Mouse (Mus musculus) mouse embryonic stem cell (cell line): ENCODE measurements around the gene Apc2.
"Not testable (repeated sequence)": the region's sequence is repeated elsewhere in the genome, so short reads cannot be mapped to it uniquely, and the experiment has no call there.

ENCODE experiments used
- in situ Hi-C, 2 experiments: fragments of 300-500 bp; cut with MboI; formaldehyde crosslinking; loops; 1 replicate in 1 of 2; 3 replicates in 1 of 2; pipeline ENCODE4 v1.14.3; 2019 to 2020; ENCODE audit warnings: low sequenced_read_pairs in 2 of 2, low pct_unique_long_range_greater_than_20kb in 1 of 2, mixed read lengths in 1 of 2; ENCODE audit not compliant: unreplicated experiment in 1 of 2

Gene Apc2

GRCm38 (mm10) chr10:80330084-80330483, 34.3 kb downstream of the Apc2 start:
- in situ Hi-C loops, result no loop called here

- in situ Hi-C loops, result no loop called here
Measured at GRCm38 (mm10) chr10:80330888-80331287, 35.1 kb downstream of the Apc2 start.

- in situ Hi-C loops, result no loop called here
Measured at GRCm38 (mm10) chr10:80331636-80332524, 36.1 kb downstream of the Apc2 start.

GRCm38 (mm10) chr10:80332525-80332989, 36.8 kb downstream of the Apc2 start:
- in situ Hi-C loops, result no loop called here

- in situ Hi-C loops, result no loop called here
Measured at GRCm38 (mm10) chr10:80336263-80336662, 40.5 kb downstream of the Apc2 start.

- in situ Hi-C loops, result no loop called here
Measured at GRCm38 (mm10) chr10:80339941-80340750, 44.4 kb downstream of the Apc2 start.

- in situ Hi-C loops, result no loop called here
Measured at GRCm38 (mm10) chr10:80341026-80341425, 45.2 kb downstream of the Apc2 start.

GRCm38 (mm10) chr10:80341491-80342304, 45.9 kb downstream of the Apc2 start:
- in situ Hi-C loops, result no loop called here

GRCm38 (mm10) chr10:80342305-80342748, 46.5 kb downstream of the Apc2 start:
- in situ Hi-C loops, result no loop called here

GRCm38 (mm10) chr10:80342749-80343424, 47.1 kb downstream of the Apc2 start:
- in situ Hi-C loops, result no loop called here

- in situ Hi-C loops, result no loop called here
Measured at GRCm38 (mm10) chr10:80343425-80343895, 47.7 kb downstream of the Apc2 start.

GRCm38 (mm10) chr10:80344131-80344661, 48.4 kb downstream of the Apc2 start:
- in situ Hi-C loops, result no loop called here

- in situ Hi-C loops, result no loop called here
Measured at GRCm38 (mm10) chr10:80345122-80345521, 49.3 kb downstream of the Apc2 start.

- in situ Hi-C loops, result not testable (repeated sequence)
Measured at GRCm38 (mm10) chr10:80345929-80346328, 50.2 kb downstream of the Apc2 start.

GRCm38 (mm10) chr10:80347514-80347967, 51.8 kb downstream of the Apc2 start:
- in situ Hi-C loops, result no loop called here

- in situ Hi-C loops, result no loop called here
Measured at GRCm38 (mm10) chr10:80348244-80348781, 52.5 kb downstream of the Apc2 start, which contains the start of gene Adamtsl5. Adamtsl5 (minus strand) TSS chr10:80348412.

- in situ Hi-C loops, result no loop called here
Measured at GRCm38 (mm10) chr10:80348981-80349380, 53.2 kb downstream of the Apc2 start.
